Mouse (Mus musculus): ENCODE data around the gene Trak1.

The Trak1 gene

GRCm38 (mm10) chr9:121285341-121286324 lies 11.7 kb upstream of the Trak1 start:
- H3K4me1 ChIP-seq (replicated peaks; ENCODE audit: low read depth, low read length) = peaks cover 11% of the 10 kb centered on the region
- H3K36me3 ChIP-seq (ENCODE audit: insufficient read depth, low read length) = no peaks in the 10 kb centered on the region
- peaks cover 20% of the 10 kb centered on the region for H3K27me3 ChIP-seq (ENCODE audit: insufficient read depth, low read length)
- TF ChIP-seq CTCF (conservative IDR thresholded peaks at IDR 0.05; ENCODE audit: low read length) = no peak
- no peak for TF ChIP-seq POU5F1 (IDR thresholded peaks at IDR 0.05; ENCODE audit: borderline replicate concordance, low read length)
- peak overlapping the region; percentile 61 for H3K4me3 ChIP-seq (replicated peaks; ENCODE audit: low read length)
- peaks cover 24% of the 10 kb centered on the region for H3K9me3 ChIP-seq (ENCODE audit: low read length)

GRCm38 (mm10) chr9:121286325-121286901 lies 10.9 kb upstream of the Trak1 start:
- Histone ChIP-seq H3K4me1 (replicated peaks; ENCODE audit: low read depth, low read length) (peaks cover 11% of the 10 kb centered on the region), H3K4me3 (replicated peaks; ENCODE audit: low read length) (0 out of 2 replicates have a peak overlapping the region, but pooled peaks have one; percentile 61), H3K27me3 (ENCODE audit: insufficient read depth, low read length) (peaks cover 20% of the 10 kb centered on the region), H3K9me3 (ENCODE audit: low read length) (peaks cover 20% of the 10 kb centered on the region), H3K36me3 (ENCODE audit: insufficient read depth, low read length) (no peaks in the 10 kb centered on the region)
- TF ChIP-seq CTCF (conservative IDR thresholded peaks at IDR 0.05; ENCODE audit: low read length) (no peak), POU5F1 (IDR thresholded peaks at IDR 0.05; ENCODE audit: borderline replicate concordance, low read length) (no peak), NANOG (IDR thresholded peaks at IDR 0.05; ENCODE audit: borderline replicate concordance, low read length) (no peak)

DNA sequence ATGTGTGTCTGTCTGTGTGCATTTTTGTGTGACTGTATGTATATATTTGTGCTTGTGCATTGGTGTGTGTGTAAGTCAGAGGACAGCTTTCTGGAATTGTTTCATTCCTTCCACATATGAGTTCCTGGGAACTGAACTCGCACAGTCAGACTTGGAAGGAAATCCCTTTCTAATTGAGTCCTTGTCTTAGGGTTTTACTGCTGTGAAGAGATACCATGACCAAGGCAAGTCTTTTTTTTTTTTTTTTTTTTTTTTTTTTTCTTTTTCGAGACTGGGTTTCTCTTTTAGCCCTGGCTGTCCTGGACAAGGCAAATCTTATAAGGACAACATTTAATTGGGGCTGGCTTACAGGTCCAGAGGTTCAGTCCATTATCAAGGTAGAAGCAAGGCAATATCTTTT lies 6.0 kb upstream of the Trak1 start:
- peaks cover 54% of the 10 kb centered on the region for H3K27me3 ChIP-seq (ENCODE audit: insufficient read depth, low read length)
- no peak for TF ChIP-seq NANOG (IDR thresholded peaks at IDR 0.05; ENCODE audit: borderline replicate concordance, low read length)
- no peak for TF ChIP-seq POU5F1 (IDR thresholded peaks at IDR 0.05; ENCODE audit: borderline replicate concordance, low read length)
- no peak for TF ChIP-seq CTCF (conservative IDR thresholded peaks at IDR 0.05; ENCODE audit: low read length)
- H3K4me3 ChIP-seq (replicated peaks; ENCODE audit: low read length) = no peak overlapping the region
- no peaks in the 10 kb centered on the region for H3K36me3 ChIP-seq (ENCODE audit: insufficient read depth, low read length)
- H3K4me1 ChIP-seq (replicated peaks; ENCODE audit: low read depth, low read length) = peaks cover 16% of the 10 kb centered on the region
- H3K9me3 ChIP-seq (ENCODE audit: low read length) = no peaks in the 10 kb centered on the region

DNA sequence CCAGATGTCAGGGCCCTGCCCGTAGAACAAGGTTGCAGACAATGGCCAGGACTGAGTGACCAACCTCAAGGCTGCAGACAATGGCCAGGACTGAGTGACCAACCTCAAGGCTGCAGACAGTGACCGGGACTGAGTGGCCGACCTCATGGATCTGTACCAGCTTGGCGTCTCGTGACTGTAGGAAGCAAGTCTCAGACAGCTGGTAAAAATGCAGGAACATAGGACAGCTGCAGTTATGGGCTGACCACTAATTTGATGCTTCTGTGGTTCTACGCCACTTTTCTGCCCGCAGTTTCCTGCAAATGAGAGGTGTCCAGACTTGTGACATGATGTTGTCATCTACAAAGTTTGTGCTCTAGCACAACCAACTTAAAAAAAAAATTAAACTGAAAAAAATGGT lies 4.1 kb upstream of the Trak1 start:
- H3K27me3 ChIP-seq (ENCODE audit: insufficient read depth, low read length) = peaks cover 56% of the 10 kb centered on the region
- no peak overlapping the region for H3K4me3 ChIP-seq (replicated peaks; ENCODE audit: low read length)
- peaks cover 24% of the 10 kb centered on the region for H3K4me1 ChIP-seq (replicated peaks; ENCODE audit: low read depth, low read length)
- TF ChIP-seq CTCF (conservative IDR thresholded peaks at IDR 0.05; ENCODE audit: low read length) (no peak), POU5F1 (IDR thresholded peaks at IDR 0.05; ENCODE audit: borderline replicate concordance, low read length) (no peak), NANOG (IDR thresholded peaks at IDR 0.05; ENCODE audit: borderline replicate concordance, low read length) (no peak)
- H3K36me3 ChIP-seq (ENCODE audit: insufficient read depth, low read length) = no peaks in the 10 kb centered on the region
- no peaks in the 10 kb centered on the region for H3K9me3 ChIP-seq (ENCODE audit: low read length)

DNA sequence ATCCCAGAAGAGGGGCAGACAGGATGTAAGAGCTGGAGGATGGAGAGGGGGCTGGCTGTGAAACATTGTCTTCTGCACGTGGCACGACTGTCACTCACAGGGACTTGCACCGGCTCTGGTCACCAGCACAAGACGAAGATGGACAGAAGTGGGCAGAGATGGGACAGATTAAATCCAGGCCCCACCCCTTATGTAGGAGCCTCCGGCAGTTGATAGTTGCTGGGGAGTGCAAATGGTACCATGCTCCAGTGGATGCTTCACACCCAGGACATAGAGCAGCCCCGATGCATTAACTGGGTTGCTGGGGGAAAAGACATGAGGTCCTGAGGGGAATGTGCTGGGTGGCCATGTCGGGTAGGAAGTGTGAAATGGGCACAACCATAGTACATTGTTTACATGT lies 2.1 kb upstream of the Trak1 start:
- Histone ChIP-seq H3K4me3 (replicated peaks; ENCODE audit: low read length) (no peak overlapping the region), H3K27me3 (ENCODE audit: insufficient read depth, low read length) (peaks cover 56% of the 10 kb centered on the region), H3K9me3 (ENCODE audit: low read length) (no peaks in the 10 kb centered on the region), H3K4me1 (replicated peaks; ENCODE audit: low read depth, low read length) (peaks cover 45% of the 10 kb centered on the region), H3K36me3 (ENCODE audit: insufficient read depth, low read length) (no peaks in the 10 kb centered on the region; the same call in 1 of the 2 replicates)
- TF ChIP-seq POU5F1 (IDR thresholded peaks at IDR 0.05; ENCODE audit: borderline replicate concordance, low read length) (no peak), CTCF (conservative IDR thresholded peaks at IDR 0.05; ENCODE audit: low read length) (no peak), NANOG (IDR thresholded peaks at IDR 0.05; ENCODE audit: borderline replicate concordance, low read length) (no peak)

DNA sequence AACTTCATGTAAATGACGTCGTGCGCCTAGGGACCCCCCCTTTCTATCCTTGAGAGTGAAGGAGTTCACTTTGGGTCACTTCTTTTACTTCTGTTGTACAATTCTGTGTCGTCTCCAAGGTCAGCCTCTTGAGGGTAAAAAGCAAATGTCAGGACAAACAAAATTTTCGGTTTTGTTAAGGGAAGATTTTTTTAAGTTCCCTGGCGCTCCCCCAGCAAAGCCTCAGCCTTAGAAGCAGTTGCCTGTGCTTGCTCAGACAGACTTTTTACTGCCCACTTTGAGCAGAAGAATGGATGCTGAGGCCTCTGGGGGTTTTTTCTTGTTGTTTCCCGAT lies 730 bp downstream of the Trak1 start:
- H3K4me1 ChIP-seq (replicated peaks; ENCODE audit: low read depth, low read length) = peaks cover 64% of the 10 kb centered on the region
- H3K9me3 ChIP-seq (ENCODE audit: low read length) = no peaks in the 10 kb centered on the region
- peaks cover 53% of the 10 kb centered on the region for H3K27me3 ChIP-seq (ENCODE audit: insufficient read depth, low read length)
- peaks cover 12% of the 10 kb centered on the region; the same call in 1 of the 2 replicates for H3K36me3 ChIP-seq (ENCODE audit: insufficient read depth, low read length)
- TF ChIP-seq CTCF (conservative IDR thresholded peaks at IDR 0.05; ENCODE audit: low read length) (no peak), POU5F1 (IDR thresholded peaks at IDR 0.05; ENCODE audit: borderline replicate concordance, low read length) (no peak), NANOG (IDR thresholded peaks at IDR 0.05; ENCODE audit: borderline replicate concordance, low read length) (no peak)
- peak overlapping the region; percentile 90 for H3K4me3 ChIP-seq (replicated peaks; ENCODE audit: low read length)

DNA sequence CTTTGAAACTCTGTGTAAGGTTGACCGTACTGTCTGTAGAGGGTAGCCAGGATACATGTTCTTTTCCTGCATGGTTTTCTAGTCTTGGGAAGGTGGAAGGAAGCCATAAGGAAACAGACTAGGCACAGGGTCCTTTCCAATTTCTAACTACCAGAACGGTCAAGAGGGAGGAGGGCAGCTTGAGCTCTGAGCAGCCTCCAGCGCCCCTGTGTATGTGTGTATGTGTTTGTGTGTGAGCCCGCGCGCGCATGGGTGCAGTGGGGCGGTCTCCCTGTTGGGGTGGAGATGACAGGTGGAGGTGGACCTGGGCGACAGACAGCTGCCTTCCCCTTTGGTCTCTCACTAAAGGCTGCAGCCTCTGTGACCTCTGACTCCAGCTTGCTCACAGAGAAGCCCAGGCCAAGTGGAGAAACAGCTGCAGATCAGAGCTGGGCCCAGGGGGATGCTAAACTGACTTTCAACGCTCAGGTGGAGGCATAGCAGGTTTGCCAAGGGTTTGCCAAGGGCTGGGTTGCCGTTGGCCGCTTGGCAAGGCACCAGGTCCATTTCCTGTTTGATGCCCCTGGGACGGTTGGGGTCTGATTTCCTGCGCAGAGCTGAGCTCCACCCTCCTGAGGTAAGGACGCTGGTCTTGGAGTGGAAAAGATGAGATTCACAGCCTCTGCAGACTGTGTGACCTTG lies 1.2 kb downstream of the Trak1 start:
- peaks cover 69% of the 10 kb centered on the region for H3K4me1 ChIP-seq (replicated peaks; ENCODE audit: low read depth, low read length)
- peak overlapping the region; percentile 90 for H3K4me3 ChIP-seq (replicated peaks; ENCODE audit: low read length)
- H3K9me3 ChIP-seq (ENCODE audit: low read length) = no peaks in the 10 kb centered on the region
- peaks cover 17% of the 10 kb centered on the region; the same call in 1 of the 2 replicates for H3K36me3 ChIP-seq (ENCODE audit: insufficient read depth, low read length)
- peaks cover 48% of the 10 kb centered on the region for H3K27me3 ChIP-seq (ENCODE audit: insufficient read depth, low read length)
- TF ChIP-seq CTCF (conservative IDR thresholded peaks at IDR 0.05; ENCODE audit: low read length) (no peak), POU5F1 (IDR thresholded peaks at IDR 0.05; ENCODE audit: borderline replicate concordance, low read length) (no peak), NANOG (IDR thresholded peaks at IDR 0.05; ENCODE audit: borderline replicate concordance, low read length) (no peak)

DNA sequence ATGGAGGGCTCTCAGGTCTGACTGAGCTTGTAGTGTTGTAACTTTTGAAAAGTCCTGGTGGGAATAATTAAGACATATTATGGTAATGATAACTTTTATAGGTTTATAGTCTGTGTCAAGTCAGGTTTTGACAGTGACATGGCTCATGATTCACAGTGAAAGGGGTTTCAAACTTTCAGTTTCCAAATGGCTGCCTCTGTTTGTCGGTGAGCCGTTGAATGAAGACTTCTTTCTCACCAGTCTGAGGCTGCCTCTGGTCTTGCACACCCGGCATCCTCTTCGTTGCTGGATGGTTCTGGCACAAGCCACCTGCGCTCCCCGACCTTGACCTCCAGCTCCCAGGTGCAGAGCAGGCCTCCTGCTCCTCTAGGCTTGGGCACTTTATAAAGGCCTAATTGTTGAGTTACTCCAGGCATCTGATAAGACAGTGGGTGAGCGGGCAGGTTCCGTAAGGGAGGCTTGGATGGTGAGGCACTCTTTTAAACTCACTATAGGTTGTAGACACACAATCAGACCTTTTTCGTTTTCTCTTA lies 2.0 kb downstream of the Trak1 start:
- Histone ChIP-seq H3K36me3 (ENCODE audit: insufficient read depth, low read length) (peaks cover 22% of the 10 kb centered on the region), H3K4me1 (replicated peaks; ENCODE audit: low read depth, low read length) (peaks cover 74% of the 10 kb centered on the region), H3K27me3 (ENCODE audit: insufficient read depth, low read length) (peaks cover 41% of the 10 kb centered on the region), H3K4me3 (replicated peaks; ENCODE audit: low read length) (peak overlapping the region; percentile 90), H3K9me3 (ENCODE audit: low read length) (no peaks in the 10 kb centered on the region)
- TF ChIP-seq CTCF (conservative IDR thresholded peaks at IDR 0.05; ENCODE audit: low read length) = no peak
- TF ChIP-seq POU5F1 (IDR thresholded peaks at IDR 0.05; ENCODE audit: borderline replicate concordance, low read length) = no peak
- no peak for TF ChIP-seq NANOG (IDR thresholded peaks at IDR 0.05; ENCODE audit: borderline replicate concordance, low read length)

Data from E14TG2a.4 (cell line).